Mouse (Mus musculus): ENCODE measurements around the gene Celsr1. TPM values are rescaled to one million over a fixed set of nuclear protein-coding genes. Genes with fewer than 3 reads are reported as not detected.

The Celsr1 gene
- polyA plus RNA-seq, 1 experiment, result 2.9 TPM

GRCm38 (mm10) chr15:85996031-85996765, 37.4 kb downstream of the Celsr1 start:
- 26% methylated on average over 13 of the region's 13 CpGs for WGBS
- H3K27me3 ChIP-seq (ENCODE audit: control insufficient read depth, insufficient read depth, low read length), result no peaks in the 10 kb centered on the region
- no peak overlapping the region for H3K27ac ChIP-seq (ENCODE audit: insufficient read depth, low read depth, low read length)
- H3K4me3 ChIP-seq (ENCODE audit: low read depth, low read length), result no peak overlapping the region
- H3K4me1 ChIP-seq (ENCODE audit: control insufficient read depth, insufficient read depth, insufficient read length, low read length), result peaks cover 2% of the 10 kb centered on the region; the same call in 1 of the 2 replicates
- TF ChIP-seq CTCF (IDR thresholded peaks at IDR 0.05; ENCODE audit: extremely low read depth, insufficient read length, insufficient replicate concordance, low read depth, low read length) (no peak), POLR2A (IDR thresholded peaks at IDR 0.05; ENCODE audit: low read depth, low read length) (no peak)
- H3K36me3 ChIP-seq (ENCODE audit: control insufficient read depth, insufficient read depth, low read length), result no peaks in the 10 kb centered on the region

GRCm38 (mm10) chr15:85994906-85995608, 38.5 kb downstream of the Celsr1 start:
- no peaks in the 10 kb centered on the region for H3K27me3 ChIP-seq (ENCODE audit: control insufficient read depth, insufficient read depth, low read length)
- TF ChIP-seq CTCF (IDR thresholded peaks at IDR 0.05; ENCODE audit: extremely low read depth, insufficient read length, insufficient replicate concordance, low read depth, low read length) (no peak), POLR2A (IDR thresholded peaks at IDR 0.05; ENCODE audit: low read depth, low read length) (no peak)
- peaks cover 5% of the 10 kb centered on the region; the same call in 1 of the 2 replicates for H3K4me1 ChIP-seq (ENCODE audit: control insufficient read depth, insufficient read depth, insufficient read length, low read length)
- H3K27ac ChIP-seq (ENCODE audit: insufficient read depth, low read depth, low read length), result no peak overlapping the region
- WGBS, result 86% methylated on average over 6 of the region's 6 CpGs
- H3K36me3 ChIP-seq (ENCODE audit: control insufficient read depth, insufficient read depth, low read length), result no peaks in the 10 kb centered on the region
- H3K4me3 ChIP-seq (ENCODE audit: low read depth, low read length), result no peak overlapping the region

- 85% methylated on average over 14 of the region's 14 CpGs for WGBS
- Histone ChIP-seq H3K4me1 (ENCODE audit: control insufficient read depth, insufficient read depth, insufficient read length, low read length) (peaks cover 5% of the 10 kb centered on the region; the same call in 1 of the 2 replicates), H3K27me3 (ENCODE audit: control insufficient read depth, insufficient read depth, low read length) (no peaks in the 10 kb centered on the region), H3K4me3 (ENCODE audit: low read depth, low read length) (no peak overlapping the region), H3K36me3 (ENCODE audit: control insufficient read depth, insufficient read depth, low read length) (no peaks in the 10 kb centered on the region), H3K27ac (ENCODE audit: insufficient read depth, low read depth, low read length) (no peak overlapping the region)
- TF ChIP-seq CTCF (IDR thresholded peaks at IDR 0.05; ENCODE audit: extremely low read depth, insufficient read length, insufficient replicate concordance, low read depth, low read length), result no peak
- no peak for TF ChIP-seq POLR2A (IDR thresholded peaks at IDR 0.05; ENCODE audit: low read depth, low read length)
These were observed 39.5 kb downstream of the Celsr1 start for GRCm38 (mm10) chr15:85993931-85994583.

- H3K4me1 ChIP-seq (ENCODE audit: control insufficient read depth, insufficient read depth, insufficient read length, low read length), result peaks cover 5% of the 10 kb centered on the region; the same call in 1 of the 2 replicates
- H3K27me3 ChIP-seq (ENCODE audit: control insufficient read depth, insufficient read depth, low read length), result no peaks in the 10 kb centered on the region
- H3K36me3 ChIP-seq (ENCODE audit: control insufficient read depth, insufficient read depth, low read length), result no peaks in the 10 kb centered on the region
- H3K27ac ChIP-seq (ENCODE audit: insufficient read depth, low read depth, low read length), result no peak overlapping the region
- no peak overlapping the region for H3K4me3 ChIP-seq (ENCODE audit: low read depth, low read length)
- no peak for TF ChIP-seq POLR2A (IDR thresholded peaks at IDR 0.05; ENCODE audit: low read depth, low read length)
- TF ChIP-seq CTCF (IDR thresholded peaks at IDR 0.05; ENCODE audit: extremely low read depth, insufficient read length, insufficient replicate concordance, low read depth, low read length), result no peak
These were observed 40.2 kb downstream of the Celsr1 start for GRCm38 (mm10) chr15:85993386-85993785.

- H3K27me3 ChIP-seq (ENCODE audit: control insufficient read depth, insufficient read depth, low read length), result no peaks in the 10 kb centered on the region
- no peak overlapping the region for H3K27ac ChIP-seq (ENCODE audit: insufficient read depth, low read depth, low read length)
- WGBS, result 24% methylated on average over 3 of the region's 3 CpGs
- peaks cover 5% of the 10 kb centered on the region; the same call in 1 of the 2 replicates for H3K4me1 ChIP-seq (ENCODE audit: control insufficient read depth, insufficient read depth, insufficient read length, low read length)
- H3K4me3 ChIP-seq (ENCODE audit: low read depth, low read length), result no peak overlapping the region
- no peak for TF ChIP-seq POLR2A (IDR thresholded peaks at IDR 0.05; ENCODE audit: low read depth, low read length)
- TF ChIP-seq CTCF (IDR thresholded peaks at IDR 0.05; ENCODE audit: extremely low read depth, insufficient read length, insufficient replicate concordance, low read depth, low read length), result no peak
- H3K36me3 ChIP-seq (ENCODE audit: control insufficient read depth, insufficient read depth, low read length), result no peaks in the 10 kb centered on the region
These were observed 41.5 kb downstream of the Celsr1 start for GRCm38 (mm10) chr15:85992125-85992495.

GRCm38 (mm10) chr15:85991453-85992124, 42.0 kb downstream of the Celsr1 start:
- peaks cover 5% of the 10 kb centered on the region; the same call in 1 of the 2 replicates for H3K4me1 ChIP-seq (ENCODE audit: control insufficient read depth, insufficient read depth, insufficient read length, low read length)
- no peak overlapping the region for H3K4me3 ChIP-seq (ENCODE audit: low read depth, low read length)
- no peaks in the 10 kb centered on the region for H3K27me3 ChIP-seq (ENCODE audit: control insufficient read depth, insufficient read depth, low read length)
- H3K36me3 ChIP-seq (ENCODE audit: control insufficient read depth, insufficient read depth, low read length), result no peaks in the 10 kb centered on the region
- TF ChIP-seq POLR2A (IDR thresholded peaks at IDR 0.05; ENCODE audit: low read depth, low read length) (no peak), CTCF (IDR thresholded peaks at IDR 0.05; ENCODE audit: extremely low read depth, insufficient read length, insufficient replicate concordance, low read depth, low read length) (no peak)
- WGBS, result 38% methylated on average over 5 of the region's 5 CpGs
- H3K27ac ChIP-seq (ENCODE audit: insufficient read depth, low read depth, low read length), result no peak overlapping the region
